Mouse (Mus musculus) liver, embryonic 12.5 days (tissue): Measurements from ENCODE around the gene Mrps34. TPM values are rescaled to one million over a fixed set of nuclear protein-coding genes. Genes with fewer than 3 reads are reported as not detected.
"Not testable (repeated sequence)": the region's sequence is repeated elsewhere in the genome, so short reads cannot be mapped to it uniquely, and the experiment has no call there.

Source experiments
- ATAC-seq: fragments of 200-750 bp; cut with Nextera tagmentation; 2 replicates; pipeline ENCODE4 v1.8.0; 2017; ENCODE audit warnings: moderate number of reproducible peaks, mild to moderate bottlenecking, moderate library complexity
- H3K27ac ChIP-seq: fragments of 300-500 bp; sonication (generic); 2 replicates; pipeline ENCODE4 v1.5.1; 2016; ENCODE audit warnings: mild to moderate bottlenecking
- H3K27me3 ChIP-seq: fragments of 300-500 bp; sonication (generic); replicated peaks from 2 replicates; pipeline ENCODE4 v1.6.1; 2016; ENCODE audit warnings: mild to moderate bottlenecking, moderate library complexity
- H3K36me3 ChIP-seq: fragments of 300-500 bp; sonication (generic); 2 replicates; pipeline ENCODE4 v1.6.1; 2016; ENCODE audit warnings: mild to moderate bottlenecking, moderate library complexity
- H3K4me1 ChIP-seq: fragments of 300-500 bp; sonication (generic); 2 replicates; pipeline ENCODE4 v1.6.1; 2016
- H3K4me2 ChIP-seq: fragments of 300-500 bp; sonication (generic); 2 replicates; pipeline ENCODE4 v1.6.1; 2016; ENCODE audit warnings: mild to moderate bottlenecking, moderate library complexity
- H3K4me3 ChIP-seq: fragments of 300-500 bp; sonication (generic); 2 replicates; pipeline ENCODE4 v1.5.1; 2016; ENCODE audit warnings: mild to moderate bottlenecking, moderate library complexity
- H3K9ac ChIP-seq: fragments of 300-500 bp; sonication (generic); 2 replicates; pipeline ENCODE4 v1.6.1; 2016; ENCODE audit warnings: mild to moderate bottlenecking, moderate library complexity
- H3K9me3 ChIP-seq: fragments of 300-500 bp; sonication (generic); replicated peaks from 2 replicates; pipeline ENCODE4 v1.6.1; 2016; ENCODE audit warnings: mild to moderate bottlenecking, moderate library complexity
- WGBS: fragments of 180-500 bp; shearing (Covaris S2); methylation state at CpG from one replicate; pipeline ENCODE4 v1.1.7; 2016; ENCODE audit not compliant: insufficient replicate concordance; 5-methylcytosine and 5-hydroxymethylcytosine counted together
- polyA plus RNA-seq: library from polyadenylated mRNA; unstranded; fragments of >200 nt; fragmentation: Nextera tagmentation; extraction: Ambion mirVana; gene quantifications from 2 replicates; pipeline ENCODE4 v1.2.1, GENCODE M21; 2016

The Mrps34 gene
- polyA plus RNA-seq, 1 experiment from 2014 or later: 106 TPM

GRCm38 (mm10) chr17:24903767-24904166 is 8.9 kb downstream of the Mrps34 start:
- 92% methylated on average over 9 of the region's 9 CpGs for WGBS
- Histone ChIP-seq H3K36me3 (peaks cover 100% of the 10 kb centered on the region), H3K4me1 (peaks cover 39% of the 10 kb centered on the region), H3K9me3 (no peaks in the 10 kb centered on the region), H3K27me3 (no peaks in the 10 kb centered on the region), H3K9ac (peak overlapping the region; percentile 64), H3K4me3 (no peak overlapping the region), H3K27ac (peak overlapping the region; percentile 98), H3K4me2 (peak overlapping the region; percentile 66)
- no peak for ATAC-seq

- Histone ChIP-seq H3K9ac (no peak overlapping the region), H3K4me3 (no peak overlapping the region), H3K27me3 (no peaks in the 10 kb centered on the region), H3K4me1 (peaks cover 19% of the 10 kb centered on the region), H3K27ac (no peak overlapping the region), H3K36me3 (peaks cover 100% of the 10 kb centered on the region), H3K9me3 (no peaks in the 10 kb centered on the region), H3K4me2 (no peak overlapping the region)
- WGBS: 91% methylated on average over 2 of the region's 2 CpGs
- no peak for ATAC-seq
These were observed 12.7 kb downstream of the Mrps34 start for GRCm38 (mm10) chr17:24907591-24907990.

- no peaks in the 10 kb centered on the region for H3K9me3 ChIP-seq
- no peak overlapping the region for H3K9ac ChIP-seq
- H3K4me2 ChIP-seq: no peak overlapping the region
- no peaks in the 10 kb centered on the region for H3K27me3 ChIP-seq
- no peak for ATAC-seq
- no peak overlapping the region for H3K4me3 ChIP-seq
- peaks cover 99% of the 10 kb centered on the region for H3K36me3 ChIP-seq
- no peaks in the 10 kb centered on the region for H3K4me1 ChIP-seq
- no peak overlapping the region for H3K27ac ChIP-seq
These were observed 19.1 kb downstream of the Mrps34 start for GRCm38 (mm10) chr17:24913984-24914383.

GRCm38 (mm10) chr17:24923246-24923645 is 28.3 kb downstream of the Mrps34 start:
- Histone ChIP-seq H3K9me3 (no peaks in the 10 kb centered on the region), H3K4me1 (no peaks in the 10 kb centered on the region), H3K36me3 (peaks cover 98% of the 10 kb centered on the region), H3K27me3 (no peaks in the 10 kb centered on the region), H3K4me3 (no peak overlapping the region), H3K4me2 (no peak overlapping the region), H3K9ac (no peak overlapping the region), H3K27ac (no peak overlapping the region)
- ATAC-seq: no peak
- WGBS: 90% methylated on average over 1 of the region's 1 CpGs

GRCm38 (mm10) chr17:24929506-24929905 is 34.6 kb downstream of the Mrps34 start:
- Histone ChIP-seq H3K4me2 (no peak overlapping the region), H3K36me3 (peaks cover 80% of the 10 kb centered on the region), H3K9ac (no peak overlapping the region), H3K9me3 (no peaks in the 10 kb centered on the region), H3K4me3 (no peak overlapping the region), H3K27ac (no peak overlapping the region), H3K27me3 (no peaks in the 10 kb centered on the region), H3K4me1 (peaks cover 22% of the 10 kb centered on the region)
- WGBS: 96% methylated on average over 1 of the region's 1 CpGs
- ATAC-seq: no peak

DNA sequence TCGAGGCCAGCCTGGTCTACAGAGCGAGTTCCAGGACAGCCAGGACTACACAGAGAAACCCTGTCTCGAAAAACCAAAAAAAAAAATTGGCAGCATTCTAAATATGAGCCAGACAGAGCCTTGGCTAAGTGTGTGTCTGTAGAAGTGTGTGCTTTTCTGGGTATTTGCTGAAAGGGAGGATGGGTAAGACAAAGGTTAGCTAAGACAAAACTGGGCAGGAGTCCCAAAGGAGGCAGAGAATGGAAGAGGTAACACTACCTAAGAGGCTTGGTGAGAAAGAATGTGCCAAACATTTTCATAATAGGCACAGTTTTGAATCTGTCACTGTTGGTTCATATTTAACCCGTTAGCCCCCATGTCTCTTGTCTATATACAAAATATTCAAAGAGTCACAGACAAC is 37.5 kb downstream of the Mrps34 start:
- Histone ChIP-seq H3K27ac (no peak overlapping the region), H3K36me3 (peaks cover 53% of the 10 kb centered on the region), H3K9me3 (no peaks in the 10 kb centered on the region), H3K4me2 (no peak overlapping the region), H3K4me3 (no peak overlapping the region), H3K9ac (no peak overlapping the region; the same call in 1 of the 2 replicates), H3K27me3 (no peaks in the 10 kb centered on the region), H3K4me1 (peaks cover 42% of the 10 kb centered on the region)
- 89% methylated on average over 4 of the region's 4 CpGs for WGBS
- ATAC-seq: no peak

GRCm38 (mm10) chr17:24933163-24933562 is 38.2 kb downstream of the Mrps34 start:
- Histone ChIP-seq H3K27me3 (no peaks in the 10 kb centered on the region), H3K4me1 (peaks cover 46% of the 10 kb centered on the region), H3K4me3 (no peak overlapping the region), H3K36me3 (peaks cover 46% of the 10 kb centered on the region), H3K4me2 (no peak overlapping the region), H3K9ac (no peak overlapping the region), H3K27ac (no peak overlapping the region), H3K9me3 (no peaks in the 10 kb centered on the region)
- WGBS: 84% methylated on average over 4 of the region's 4 CpGs
- no peak for ATAC-seq

- ATAC-seq: no peak
- 68% methylated on average over 4 of the region's 4 CpGs for WGBS
- H3K4me1 ChIP-seq: peaks cover 46% of the 10 kb centered on the region
- peak overlapping the region; percentile 77 for H3K4me3 ChIP-seq
- peak overlapping the region; percentile 84 for H3K27ac ChIP-seq
- H3K27me3 ChIP-seq: no peaks in the 10 kb centered on the region
- H3K9ac ChIP-seq: peak overlapping the region; percentile 82
- H3K9me3 ChIP-seq: no peaks in the 10 kb centered on the region
- peaks cover 36% of the 10 kb centered on the region for H3K36me3 ChIP-seq
- peak overlapping the region; percentile 85 for H3K4me2 ChIP-seq
These were observed 40.0 kb downstream of the Mrps34 start for GRCm38 (mm10) chr17:24934926-24935325.

GRCm38 (mm10) chr17:24935666-24936065 is 40.8 kb downstream of the Mrps34 start:
- H3K4me2 ChIP-seq: peak overlapping the region; percentile 85
- H3K4me1 ChIP-seq: peaks cover 46% of the 10 kb centered on the region
- peak overlapping the region; percentile 84 for H3K27ac ChIP-seq
- H3K36me3 ChIP-seq: peaks cover 36% of the 10 kb centered on the region
- peak overlapping the region; percentile 82 for H3K9ac ChIP-seq
- no peak for ATAC-seq
- H3K9me3 ChIP-seq: no peaks in the 10 kb centered on the region
- peak overlapping the region; percentile 77 for H3K4me3 ChIP-seq
- no peaks in the 10 kb centered on the region for H3K27me3 ChIP-seq

GRCm38 (mm10) chr17:24936259-24937237 is 41.6 kb downstream of the Mrps34 start, which contains the start of gene Mapk8ip3:
Gene Mapk8ip3, minus strand, starts transcription at chr17:24936977.
- Histone ChIP-seq H3K4me3 (peak within 1 kb of the TSS; percentile 77), H3K9me3 (no peaks in the 10 kb centered on the region), H3K9ac (peak within 1 kb of the TSS; percentile 82), H3K36me3 (peaks cover 35% of the 10 kb centered on the region), H3K27ac (peak within 1 kb of the TSS; percentile 84), H3K4me1 (peaks cover 46% of the 10 kb centered on the region), H3K27me3 (no peaks in the 10 kb centered on the region), H3K4me2 (peak within 1 kb of the TSS; percentile 85)
- ATAC-seq: peak; percentile 97
- WGBS: under 1% methylated on average over 78 of the region's 78 CpGs

DNA sequence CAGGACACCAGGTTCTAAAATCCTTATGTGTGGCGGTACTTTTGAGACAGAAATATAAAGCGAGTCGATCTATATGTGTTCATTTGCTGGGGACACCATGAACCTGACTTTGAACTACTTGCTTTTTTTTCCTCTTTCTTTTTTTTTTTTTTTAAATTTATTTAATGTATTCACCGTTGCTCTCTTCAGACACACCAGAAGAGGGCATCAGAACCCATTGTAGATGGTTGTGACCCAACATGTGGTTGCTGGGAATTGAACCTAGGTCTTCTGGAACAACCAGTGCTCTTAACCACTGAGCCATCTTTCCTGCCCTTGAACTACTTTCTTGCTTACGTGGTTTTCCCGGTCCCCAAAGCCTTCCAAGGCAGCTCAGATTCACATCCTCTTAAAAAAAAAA is 42.4 kb downstream of the Mrps34 start:
- Histone ChIP-seq H3K27ac (peak overlapping the region; percentile 84), H3K4me3 (peak overlapping the region; percentile 77), H3K4me1 (peaks cover 45% of the 10 kb centered on the region), H3K9ac (peak overlapping the region; percentile 82), H3K4me2 (peak overlapping the region; percentile 85), H3K27me3 (no peaks in the 10 kb centered on the region), H3K36me3 (peaks cover 34% of the 10 kb centered on the region), H3K9me3 (no peaks in the 10 kb centered on the region)
- 49% methylated on average over 6 of the region's 6 CpGs for WGBS
- no peak for ATAC-seq

DNA sequence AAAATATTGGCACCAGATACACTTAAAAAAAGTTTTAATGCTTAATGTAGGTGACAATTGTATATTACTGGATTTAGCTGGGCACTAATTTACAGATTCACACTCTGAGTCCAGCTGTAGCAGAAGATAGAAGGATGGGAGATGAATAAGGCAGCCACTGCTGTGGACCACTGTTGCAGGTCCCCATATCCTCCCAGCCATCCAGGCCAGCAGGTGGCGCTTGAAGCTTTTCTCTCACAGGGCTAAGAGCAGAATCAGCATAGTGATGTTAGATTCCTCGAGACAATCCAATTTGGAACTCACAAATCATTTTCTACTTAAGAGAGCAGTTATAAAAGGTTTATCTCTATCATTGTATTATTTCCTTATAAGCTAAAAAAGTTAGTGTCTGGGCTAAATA is 47.5 kb downstream of the Mrps34 start:
- H3K9ac ChIP-seq, H3K9me3 ChIP-seq, H3K4me1 ChIP-seq, H3K27ac ChIP-seq, H3K4me2 ChIP-seq, H3K27me3 ChIP-seq, H3K4me3 ChIP-seq: not testable (repeated sequence)
- peaks cover 61% of the 10 kb centered on the region for H3K36me3 ChIP-seq
- WGBS: 28% methylated on average over 2 of the region's 2 CpGs
- peak; percentile 59; the same call in 1 of the 2 replicates for ATAC-seq
